Mouse (Mus musculus) limb, embryonic 14.5 days (tissue): ENCODE data around the gene Fmnl1. TPM values are rescaled to one million over a fixed set of nuclear protein-coding genes. Genes with fewer than 3 reads are reported as not detected.

Experiments
- ATAC-seq: fragments of 200-750 bp; cut with Nextera tagmentation; 2 replicates; pipeline ENCODE4 v1.8.0; 2017; ENCODE audit warnings: low read depth, moderate number of reproducible peaks, moderate TSS enrichment; ENCODE audit not compliant: low FRiP score
- DNase-seq: peaks from one replicate; pipeline ENCODE4 v3.0.0-alpha.2; 2015; ENCODE audit warnings: low spot score
- H3K27ac ChIP-seq: fragments of 300-500 bp; sonication (generic); replicated peaks from 2 replicates; pipeline ENCODE4 v1.5.1; 2014; ENCODE audit warnings: low read depth, mild to moderate bottlenecking, low read length, moderate library complexity, mixed read lengths
- H3K27me3 ChIP-seq: fragments of 300-500 bp; sonication (generic); 2 replicates; pipeline ENCODE4 v1.6.1; 2014; ENCODE audit warnings: low read length, mixed read lengths; ENCODE audit not compliant: control insufficient read depth, insufficient read depth
- H3K36me3 ChIP-seq: fragments of 300-500 bp; sonication (generic); 2 replicates; pipeline ENCODE4 v1.6.1; 2014; ENCODE audit warnings: mild to moderate bottlenecking, low read length, moderate library complexity, mixed read lengths; ENCODE audit not compliant: control insufficient read depth, insufficient read depth
- H3K4me1 ChIP-seq: fragments of 300-500 bp; sonication (generic); 2 replicates; pipeline ENCODE4 v1.6.1; 2014; ENCODE audit warnings: antibody characterized with exemption, low read length, mixed read lengths; ENCODE audit not compliant: control insufficient read depth, insufficient read depth
- H3K4me2 ChIP-seq: fragments of 300-500 bp; sonication (generic); replicated peaks from 2 replicates; pipeline ENCODE4 v1.6.1; 2014; ENCODE audit warnings: low read depth, mild to moderate bottlenecking, low read length, moderate library complexity; ENCODE audit not compliant: severe bottlenecking
- H3K4me3 ChIP-seq: fragments of 300-500 bp; sonication (generic); replicated peaks from 2 replicates; pipeline ENCODE4 v1.5.1; 2014; ENCODE audit warnings: low read length
- H3K9ac ChIP-seq: fragments of 300-500 bp; sonication (generic); 2 replicates; pipeline ENCODE4 v1.6.1; 2014; ENCODE audit warnings: mild to moderate bottlenecking, low read depth, low read length, moderate library complexity; ENCODE audit not compliant: severe bottlenecking
- H3K9me3 ChIP-seq: fragments of 300-500 bp; sonication (generic); 2 replicates; pipeline ENCODE4 v1.6.1; 2016; ENCODE audit warnings: low read length; ENCODE audit not compliant: control insufficient read depth
- POLR2A ChIP-seq: fragments of 200-500 bp; IDR thresholded peaks from 2 replicates; pipeline ENCODE4 v1.8.0; 2012; ENCODE audit warnings: inconsistent platforms, mild to moderate bottlenecking, moderate library complexity, borderline replicate concordance; ENCODE audit not compliant: insufficient read depth, insufficient read length; ENCODE audit errors: extremely low read depth
- WGBS: fragments of 180-500 bp; shearing (Covaris S2); extraction: QIAGEN DNeasy Blood & Tissue Kit; methylation state at CpG from one replicate; pipeline ENCODE4 v1.1.7; 2014; 5-methylcytosine and 5-hydroxymethylcytosine counted together
- polyA plus RNA-seq, 2 experiments: library from polyadenylated mRNA; depleted of rRNA in 1 of 2; stranded (reverse) in 1 of 2; unstranded in 1 of 2; fragments of >200 nt; fragmentation: Nextera tagmentation in 1 of 2; extraction: Ambion mirVana in 1 of 2; gene quantifications; 2 replicates each; pipeline versions ENCODE4 v1.2.1 to v1.2.3; 2012 to 2014

Gene Fmnl1
- polyA plus RNA-seq, 2 experiments = 2.6 to 3.8 TPM

- peaks cover 71% of the 10 kb centered on the region for H3K27me3 ChIP-seq
- H3K9me3 ChIP-seq = no peaks in the 10 kb centered on the region
- ATAC-seq (no peak), DNase-seq (no peak)
- H3K27ac ChIP-seq = no peak overlapping the region
- peak overlapping the region; percentile 40 for H3K4me3 ChIP-seq
- peaks cover 17% of the 10 kb centered on the region for H3K4me1 ChIP-seq
- no peak for TF ChIP-seq POLR2A
- H3K9ac ChIP-seq = no peak overlapping the region
- WGBS = 7% methylated on average over 16 of the region's 16 CpGs
- H3K4me2 ChIP-seq = peak overlapping the region; percentile 71
- no peaks in the 10 kb centered on the region for H3K36me3 ChIP-seq
Observed at GRCm38 (mm10) chr11:103198339-103198738, 27.4 kb downstream of the Fmnl1 start.

GRCm38 (mm10) chr11:103198911-103199803 is 28.2 kb downstream of the Fmnl1 start:
- H3K27me3 ChIP-seq = peaks cover 63% of the 10 kb centered on the region
- DNase-seq = peak; percentile 40

GRCm38 (mm10) chr11:103201664-103202063 is 30.8 kb downstream of the Fmnl1 start:
- ATAC-seq (peak; percentile 61), DNase-seq (peak; percentile 53)
- Histone ChIP-seq H3K4me1 (peaks cover 17% of the 10 kb centered on the region), H3K4me2 (no peak overlapping the region), H3K9me3 (no peaks in the 10 kb centered on the region), H3K27ac (no peak overlapping the region), H3K27me3 (peaks cover 42% of the 10 kb centered on the region), H3K9ac (no peak overlapping the region), H3K36me3 (no peaks in the 10 kb centered on the region), H3K4me3 (no peak overlapping the region)
- no peak for TF ChIP-seq POLR2A
- 33% methylated on average over 6 of the region's 6 CpGs for WGBS

More at GRCm38 (mm10) chr11:103198911-103199803, 28.2 kb downstream of the Fmnl1 start:
- TF ChIP-seq POLR2A = no peak
- Histone ChIP-seq H3K36me3 (no peaks in the 10 kb centered on the region), H3K4me2 (peak overlapping the region; percentile 71), H3K9me3 (no peaks in the 10 kb centered on the region), H3K27ac (no peak overlapping the region), H3K4me3 (peak overlapping the region; percentile 40), H3K4me1 (peaks cover 17% of the 10 kb centered on the region), H3K9ac (peak overlapping the region; percentile 32; the same call in 1 of the 2 replicates)
- WGBS = 2% methylated on average over 51 of the region's 59 CpGs
- peak; percentile 44 for ATAC-seq

- no peak for TF ChIP-seq POLR2A
- no peak for ATAC-seq
Observed at GRCm38 (mm10) chr11:103202376-103202775, 31.5 kb downstream of the Fmnl1 start.

GRCm38 (mm10) chr11:103206203-103206602 is 35.3 kb downstream of the Fmnl1 start:
- ATAC-seq (no peak), DNase-seq (no peak)
- WGBS = 91% methylated on average over 6 of the region's 6 CpGs
- Histone ChIP-seq H3K4me2 (no peak overlapping the region), H3K4me3 (no peak overlapping the region), H3K9ac (no peak overlapping the region), H3K27ac (no peak overlapping the region), H3K4me1 (0 out of 2 replicates have a peak, but pooled peaks cover 6% of the 10 kb centered on the region), H3K9me3 (no peaks in the 10 kb centered on the region), H3K27me3 (0 out of 2 replicates have a peak, but pooled peaks cover 3% of the 10 kb centered on the region), H3K36me3 (no peaks in the 10 kb centered on the region)
- TF ChIP-seq POLR2A = no peak

More at GRCm38 (mm10) chr11:103202376-103202775, 31.5 kb downstream of the Fmnl1 start:
- no peak overlapping the region for H3K4me2 ChIP-seq
- no peak overlapping the region for H3K4me3 ChIP-seq
- no peak overlapping the region for H3K27ac ChIP-seq
- H3K36me3 ChIP-seq = no peaks in the 10 kb centered on the region
- peaks cover 35% of the 10 kb centered on the region for H3K27me3 ChIP-seq
- H3K4me1 ChIP-seq = peaks cover 17% of the 10 kb centered on the region
- no peak for DNase-seq
- no peak overlapping the region for H3K9ac ChIP-seq
- H3K9me3 ChIP-seq = no peaks in the 10 kb centered on the region
